Mouse (Mus musculus) activated CD4-positive, CD25-positive, alpha-beta regulatory T cell, adult 9 weeks (primary cell): ENCODE data around the gene Vmn1r81. TPM values are rescaled to one million over a fixed set of nuclear protein-coding genes. Genes with fewer than 3 reads are reported as not detected.

ENCODE experiments used
- polyA plus RNA-seq: library from polyadenylated mRNA; unstranded; fragments of 100-300 nt; shearing (Covaris generic); gene quantifications from one replicate; pipeline ENCODE4 v1.2.1, GENCODE M21; 2017

The Vmn1r81 gene
- not detected for polyA plus RNA-seq

GRCm38 (mm10) chr7:12268169-12268568, at the start of gene Vmn1r81:
Vmn1r81 (minus strand) TSS chr7:12268269.

GRCm38 (mm10) chr7:12300130-12300529, 32.1 kb upstream of the Vmn1r81 start, which contains the start of gene Vmn1r82:
Vmn1r82 (plus strand) TSS chr7:12300430.

Other genes with a start within 250 kb of the Vmn1r81 start
- gene Vmn1r77, start 231.5 kb downstream of the Vmn1r81 start, polyA plus RNA-seq = 0.21 TPM
- not detected for gene Vmn1r78, start 118.0 kb downstream of the Vmn1r81 start, polyA plus RNA-seq
- gene Vmn1r79, start 97.0 kb downstream of the Vmn1r81 start, polyA plus RNA-seq = not detected
- not detected for gene Vmn1r80, start 79.0 kb downstream of the Vmn1r81 start, polyA plus RNA-seq
- gene Vmn1r82, start 32.2 kb upstream of the Vmn1r81 start, polyA plus RNA-seq = not detected
- not detected for gene Vmn1r83, start 61.2 kb upstream of the Vmn1r81 start, polyA plus RNA-seq
- not detected for gene Vmn1r84, start 101.0 kb upstream of the Vmn1r81 start, polyA plus RNA-seq
- 3.1 TPM for gene Zfp551, start 154.5 kb upstream of the Vmn1r81 start, polyA plus RNA-seq
- gene Zfp606, start 210.0 kb upstream of the Vmn1r81 start, polyA plus RNA-seq = 10.4 TPM
- gene 2900092C05Rik, start 244.2 kb upstream of the Vmn1r81 start, polyA plus RNA-seq = not detected